Mouse (Mus musculus): ENCODE results near the gene Isoc2b.

DNA sequence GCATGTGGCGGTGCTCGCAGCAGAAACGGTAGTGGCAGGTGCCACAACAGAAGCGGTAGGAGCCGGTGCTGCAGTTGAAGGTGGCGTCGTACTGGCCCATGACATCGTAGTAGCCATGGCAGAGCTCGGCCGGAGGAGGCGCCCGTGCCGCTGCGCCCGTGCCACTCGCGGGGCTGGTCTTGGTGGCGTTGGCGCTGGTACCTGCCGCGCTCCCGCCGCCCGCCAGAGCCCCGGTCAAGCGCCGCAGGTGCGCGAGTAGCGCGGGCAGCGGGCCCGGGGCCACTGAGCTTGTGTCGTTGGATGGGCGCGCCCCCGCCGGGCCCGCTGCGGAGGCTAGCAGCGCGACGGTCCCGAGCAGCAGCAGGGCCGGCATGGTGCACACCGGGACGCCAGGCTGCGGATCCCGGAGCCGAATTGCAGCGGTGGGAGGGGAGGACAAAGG is 33.7 kb downstream of the Isoc2b start:
- TF ChIP-seq E2F4 (IDR thresholded peaks at IDR 0.05; ENCODE audit: insufficient replicate concordance, low read depth, low read length): no peak
- no peak for TF ChIP-seq TCF12 (IDR thresholded peaks at IDR 0.05; ENCODE audit: low read depth, low read length)
- TF ChIP-seq POLR2A (IDR thresholded peaks at IDR 0.05; ENCODE audit: low read depth, low read length): no peak
- TF ChIP-seq CTCF (conservative IDR thresholded peaks at IDR 0.05 in 1 of 2, IDR thresholded peaks at IDR 0.05 in 1 of 2; ENCODE audit: low read depth in 2 of 2, low read length in 2 of 2): no peak
- TF ChIP-seq CHD2 (IDR thresholded peaks at IDR 0.05; ENCODE audit: low read length): no peak

Data from CH12.LX (cell line).